Mouse (Mus musculus) liver, embryonic 12.5 days (tissue): Measurements from ENCODE around the gene Tbc1d2. TPM values are rescaled to one million over a fixed set of nuclear protein-coding genes. Genes with fewer than 3 reads are reported as not detected.
"Not testable (repeated sequence)": the region's sequence is repeated elsewhere in the genome, so short reads cannot be mapped to it uniquely, and the experiment has no call there.

Source experiments
- ATAC-seq: fragments of 200-750 bp; cut with Nextera tagmentation; 2 replicates; pipeline ENCODE4 v1.8.0; 2017; ENCODE audit warnings: moderate number of reproducible peaks, mild to moderate bottlenecking, moderate library complexity
- H3K27ac ChIP-seq: fragments of 300-500 bp; sonication (generic); 2 replicates; pipeline ENCODE4 v1.5.1; 2016; ENCODE audit warnings: mild to moderate bottlenecking
- H3K27me3 ChIP-seq: fragments of 300-500 bp; sonication (generic); replicated peaks from 2 replicates; pipeline ENCODE4 v1.6.1; 2016; ENCODE audit warnings: mild to moderate bottlenecking, moderate library complexity
- H3K36me3 ChIP-seq: fragments of 300-500 bp; sonication (generic); 2 replicates; pipeline ENCODE4 v1.6.1; 2016; ENCODE audit warnings: mild to moderate bottlenecking, moderate library complexity
- H3K4me1 ChIP-seq: fragments of 300-500 bp; sonication (generic); 2 replicates; pipeline ENCODE4 v1.6.1; 2016
- H3K4me2 ChIP-seq: fragments of 300-500 bp; sonication (generic); 2 replicates; pipeline ENCODE4 v1.6.1; 2016; ENCODE audit warnings: mild to moderate bottlenecking, moderate library complexity
- H3K4me3 ChIP-seq: fragments of 300-500 bp; sonication (generic); 2 replicates; pipeline ENCODE4 v1.5.1; 2016; ENCODE audit warnings: mild to moderate bottlenecking, moderate library complexity
- H3K9ac ChIP-seq: fragments of 300-500 bp; sonication (generic); 2 replicates; pipeline ENCODE4 v1.6.1; 2016; ENCODE audit warnings: mild to moderate bottlenecking, moderate library complexity
- H3K9me3 ChIP-seq: fragments of 300-500 bp; sonication (generic); replicated peaks from 2 replicates; pipeline ENCODE4 v1.6.1; 2016; ENCODE audit warnings: mild to moderate bottlenecking, moderate library complexity
- WGBS: fragments of 180-500 bp; shearing (Covaris S2); methylation state at CpG from one replicate; pipeline ENCODE4 v1.1.7; 2016; ENCODE audit not compliant: insufficient replicate concordance; 5-methylcytosine and 5-hydroxymethylcytosine counted together
- polyA plus RNA-seq: library from polyadenylated mRNA; unstranded; fragments of >200 nt; fragmentation: Nextera tagmentation; extraction: Ambion mirVana; gene quantifications from 2 replicates; pipeline ENCODE4 v1.2.1, GENCODE M21; 2016

Tbc1d2 gene
- polyA plus RNA-seq, 1 experiment from 2014 or later = 0.57 TPM

- WGBS = 69% methylated on average over 8 of the region's 8 CpGs
- Histone ChIP-seq H3K9me3 (no peaks in the 10 kb centered on the region), H3K27me3 (no peaks in the 10 kb centered on the region), H3K4me2 (no peak overlapping the region), H3K4me1 (peaks cover 26% of the 10 kb centered on the region), H3K4me3 (no peak overlapping the region), H3K9ac (no peak overlapping the region), H3K36me3 (no peaks in the 10 kb centered on the region), H3K27ac (no peak overlapping the region)
- ATAC-seq = no peak
Observed at GRCm38 (mm10) chr4:46639866-46640265, 10.1 kb downstream of the Tbc1d2 start.

- WGBS = 82% methylated on average over 10 of the region's 10 CpGs
- H3K4me1 ChIP-seq = peaks cover 38% of the 10 kb centered on the region
- not testable (repeated sequence) for H3K4me2 ChIP-seq, H3K9ac ChIP-seq, H3K36me3 ChIP-seq, H3K4me3 ChIP-seq, H3K9me3 ChIP-seq, H3K27me3 ChIP-seq, H3K27ac ChIP-seq, ATAC-seq
Observed at GRCm38 (mm10) chr4:46637250-46637649, 12.8 kb downstream of the Tbc1d2 start.

- no peaks in the 10 kb centered on the region for H3K9me3 ChIP-seq
- H3K36me3 ChIP-seq = no peaks in the 10 kb centered on the region
- H3K27ac ChIP-seq = no peak overlapping the region
- H3K27me3 ChIP-seq = no peaks in the 10 kb centered on the region
- H3K4me2 ChIP-seq = no peak overlapping the region
- peaks cover 52% of the 10 kb centered on the region for H3K4me1 ChIP-seq
- no peak overlapping the region for H3K9ac ChIP-seq
- WGBS = 73% methylated on average over 16 of the region's 16 CpGs
- no peak overlapping the region for H3K4me3 ChIP-seq
- no peak for ATAC-seq
Observed at GRCm38 (mm10) chr4:46635702-46636430, 14.1 kb downstream of the Tbc1d2 start.

GRCm38 (mm10) chr4:46634881-46635280 is 15.1 kb downstream of the Tbc1d2 start:
- Histone ChIP-seq H3K4me3 (no peak overlapping the region), H3K27me3 (no peaks in the 10 kb centered on the region), H3K4me2 (no peak overlapping the region), H3K27ac (no peak overlapping the region), H3K4me1 (peaks cover 62% of the 10 kb centered on the region), H3K9ac (no peak overlapping the region), H3K9me3 (no peaks in the 10 kb centered on the region), H3K36me3 (no peaks in the 10 kb centered on the region)
- no peak for ATAC-seq
- 55% methylated on average over 6 of the region's 6 CpGs for whole genome bisulfite sequencing

- H3K27me3 ChIP-seq, H3K9ac ChIP-seq, H3K4me2 ChIP-seq, H3K4me3 ChIP-seq, H3K36me3 ChIP-seq, H3K27ac ChIP-seq, H3K9me3 ChIP-seq, ATAC-seq: not testable (repeated sequence)
- peaks cover 74% of the 10 kb centered on the region for H3K4me1 ChIP-seq
- WGBS = 73% methylated on average over 6 of the region's 6 CpGs
Observed at GRCm38 (mm10) chr4:46633565-46633964, 16.4 kb downstream of the Tbc1d2 start.

- Histone ChIP-seq H3K4me2 (peak overlapping the region; percentile 27; the same call in 1 of the 2 replicates), H3K9ac (no peak overlapping the region), H3K4me3 (no peak overlapping the region), H3K36me3 (no peaks in the 10 kb centered on the region), H3K9me3 (no peaks in the 10 kb centered on the region), H3K27me3 (no peaks in the 10 kb centered on the region), H3K27ac (peak overlapping the region; percentile 70), H3K4me1 (peaks cover 76% of the 10 kb centered on the region)
- ATAC-seq = peak; percentile 48; the same call in 1 of the 2 replicates
- WGBS = 30% methylated on average over 2 of the region's 2 CpGs
Observed at GRCm38 (mm10) chr4:46632465-46632864, 17.5 kb downstream of the Tbc1d2 start.

- Histone ChIP-seq H3K9me3 (no peaks in the 10 kb centered on the region), H3K4me3 (no peak overlapping the region), H3K27ac (no peak overlapping the region), H3K4me1 (peaks cover 58% of the 10 kb centered on the region), H3K27me3 (no peaks in the 10 kb centered on the region), H3K4me2 (no peak overlapping the region), H3K36me3 (no peaks in the 10 kb centered on the region), H3K9ac (no peak overlapping the region)
- peak; percentile 18; the same call in 1 of the 2 replicates for ATAC-seq
- WGBS = 29% methylated on average over 9 of the region's 9 CpGs
Observed at GRCm38 (mm10) chr4:46630390-46630789, 19.6 kb downstream of the Tbc1d2 start.

- Histone ChIP-seq H3K4me3 (no peak overlapping the region), H3K9me3 (no peaks in the 10 kb centered on the region), H3K9ac (no peak overlapping the region), H3K4me1 (peaks cover 54% of the 10 kb centered on the region), H3K36me3 (no peaks in the 10 kb centered on the region), H3K4me2 (no peak overlapping the region), H3K27me3 (no peaks in the 10 kb centered on the region), H3K27ac (no peak overlapping the region)
- no peak for ATAC-seq
- WGBS = 53% methylated on average over 9 of the region's 9 CpGs
Observed at GRCm38 (mm10) chr4:46628873-46629272, 21.1 kb downstream of the Tbc1d2 start.

- no peak overlapping the region for H3K4me3 ChIP-seq
- no peak overlapping the region for H3K9ac ChIP-seq
- no peaks in the 10 kb centered on the region for H3K36me3 ChIP-seq
- H3K4me2 ChIP-seq = no peak overlapping the region
- peaks cover 46% of the 10 kb centered on the region for H3K4me1 ChIP-seq
- ATAC-seq = no peak
- H3K27me3 ChIP-seq = no peaks in the 10 kb centered on the region
- H3K9me3 ChIP-seq = no peaks in the 10 kb centered on the region
- H3K27ac ChIP-seq = no peak overlapping the region
- WGBS = 65% methylated on average over 11 of the region's 11 CpGs
Observed at GRCm38 (mm10) chr4:46628081-46628480, 21.9 kb downstream of the Tbc1d2 start.

GRCm38 (mm10) chr4:46625101-46625500 is 24.9 kb downstream of the Tbc1d2 start:
- Histone ChIP-seq H3K4me1 (peaks cover 31% of the 10 kb centered on the region), H3K36me3 (no peaks in the 10 kb centered on the region), H3K27ac (no peak overlapping the region), H3K4me3 (no peak overlapping the region), H3K4me2 (no peak overlapping the region), H3K27me3 (0 out of 2 replicates have a peak, but pooled peaks cover 2% of the 10 kb centered on the region), H3K9me3 (no peaks in the 10 kb centered on the region), H3K9ac (no peak overlapping the region)
- ATAC-seq = no peak
- 71% methylated on average over 10 of the region's 10 CpGs for WGBS

GRCm38 (mm10) chr4:46623007-46623406 is 27.0 kb downstream of the Tbc1d2 start:
- no peak overlapping the region for H3K4me2 ChIP-seq
- H3K9ac ChIP-seq = no peak overlapping the region
- peaks cover 27% of the 10 kb centered on the region for H3K4me1 ChIP-seq
- 0 out of 2 replicates have a peak, but pooled peaks cover 2% of the 10 kb centered on the region for H3K27me3 ChIP-seq
- H3K27ac ChIP-seq = no peak overlapping the region
- no peaks in the 10 kb centered on the region for H3K36me3 ChIP-seq
- H3K9me3 ChIP-seq = no peaks in the 10 kb centered on the region
- WGBS = 62% methylated on average over 5 of the region's 5 CpGs
- H3K4me3 ChIP-seq = no peak overlapping the region
- ATAC-seq = no peak

- no peaks in the 10 kb centered on the region for H3K9me3 ChIP-seq
- H3K9ac ChIP-seq = no peak overlapping the region
- no peak for ATAC-seq
- peak overlapping the region; percentile 53 for H3K4me2 ChIP-seq
- H3K36me3 ChIP-seq = no peaks in the 10 kb centered on the region
- H3K27me3 ChIP-seq = 0 out of 2 replicates have a peak, but pooled peaks cover 6% of the 10 kb centered on the region
- H3K4me1 ChIP-seq = peaks cover 28% of the 10 kb centered on the region
- H3K27ac ChIP-seq = no peak overlapping the region
- WGBS = 55% methylated on average over 8 of the region's 8 CpGs
- no peak overlapping the region for H3K4me3 ChIP-seq
Observed at GRCm38 (mm10) chr4:46620946-46621345, 29.1 kb downstream of the Tbc1d2 start.
